ENCODE assay signal across 8 mouse cellular contexts in genomic region chr12:25475180-25475758, GRCm38 (mm10).
A peak's percentile ranks its signal among the peaks of the same experiment; 100 is the strongest.
DNase-seq lines count a peak whose midpoint lies in the region; ATAC-seq and TF ChIP-seq lines count a peak whose summit lies in the region.

No protein-coding gene starts in this region.

- H3K27ac ChIP-seq in forebrain, embryonic 14.5 days (ENCODE audit: low read depth, low read length): peak overlapping the region; percentile 49
- no peak overlapping the region for H3K27ac ChIP-seq in kidney, postnatal 0 days
- H3K27ac ChIP-seq in neural tube, embryonic 15.5 days (replicated peaks): peak overlapping the region; percentile 71

- H3K9me3 ChIP-seq in forebrain, embryonic 14.5 days (replicated peaks; ENCODE audit: control insufficient read depth, low read length): no peaks in the 10 kb centered on the region
- no peaks in the 10 kb centered on the region for H3K9me3 ChIP-seq in kidney, postnatal 0 days (replicated peaks; ENCODE audit: low read length)
- no peaks in the 10 kb centered on the region for H3K9me3 ChIP-seq in neural tube, embryonic 15.5 days (replicated peaks)

- peak overlapping the region; percentile 25; the same call in 1 of the 2 replicates for H3K9ac ChIP-seq in forebrain, embryonic 14.5 days (ENCODE audit: low read length)
- H3K9ac ChIP-seq in kidney, postnatal 0 days (ENCODE audit: low read depth, low read length): no peak overlapping the region
- no peak overlapping the region for H3K9ac ChIP-seq in neural tube, embryonic 15.5 days (replicated peaks)

- no peak for TF ChIP-seq CTCF in kidney, postnatal 0 days (IDR thresholded peaks at IDR 0.05; ENCODE audit: low read depth)

- peaks cover 19% of the 10 kb centered on the region for H3K4me1 ChIP-seq in forebrain, embryonic 14.5 days (ENCODE audit: control insufficient read depth, insufficient read depth, low read length)
- peaks cover 11% of the 10 kb centered on the region; the same call in 1 of the 2 replicates for H3K4me1 ChIP-seq in kidney, postnatal 0 days (replicated peaks; ENCODE audit: insufficient read depth, low read length)
- peaks cover 13% of the 10 kb centered on the region for H3K4me1 ChIP-seq in neural tube, embryonic 15.5 days

- peak; percentile 97 for ATAC-seq in forebrain, embryonic 14.5 days
- ATAC-seq in kidney, postnatal 0 days (replicated peaks; ENCODE audit: low FRiP score, low read depth): peak; percentile 46
- ATAC-seq in neural tube, embryonic 15.5 days (ENCODE audit: low FRiP score): peak; percentile 65

- no peaks in the 10 kb centered on the region for H3K36me3 ChIP-seq in forebrain, embryonic 14.5 days (ENCODE audit: control insufficient read depth, insufficient read depth, low read length)
- no peaks in the 10 kb centered on the region for H3K36me3 ChIP-seq in kidney, postnatal 0 days (ENCODE audit: insufficient read depth, low read length)
- no peaks in the 10 kb centered on the region for H3K36me3 ChIP-seq in neural tube, embryonic 15.5 days

- peak; percentile 75 for DNase-seq in embryo, embryonic 10 days (ENCODE audit: low spot score)
- DNase-seq in forebrain, embryonic 14.5 days (ENCODE audit: low spot score): peak; percentile 82
- DNase-seq in kidney, postnatal 0 days (ENCODE audit: low spot score): no peak
- DNase-seq in urinary bladder, postnatal 4 days (ENCODE audit: low spot score in 2 of 2): no peak
- DNase-seq in natural killer cell, adult 2 months (ENCODE audit: low spot score in 2 of 2): no peak
- DNase-seq in frontal cortex, postnatal 36 days (ENCODE audit: low spot score in 2 of 2): no peak
- no peak for DNase-seq in lung, postnatal 10 days

- H3K4me3 ChIP-seq in forebrain, embryonic 14.5 days (ENCODE audit: low read depth, low read length): no peak overlapping the region
- no peak overlapping the region for H3K4me3 ChIP-seq in kidney, postnatal 0 days (replicated peaks; ENCODE audit: low read depth, low read length)
- H3K4me3 ChIP-seq in neural tube, embryonic 15.5 days (replicated peaks): no peak overlapping the region

- WGBS in forebrain, embryonic 14.5 days: 0% methylated on average over 10 of the region's 10 CpGs
- WGBS in kidney, postnatal 0 days: 16% methylated on average over 10 of the region's 10 CpGs
- WGBS in neural tube, embryonic 15.5 days: 3% methylated on average over 10 of the region's 10 CpGs

- no peaks in the 10 kb centered on the region for H3K27me3 ChIP-seq in forebrain, embryonic 14.5 days (replicated peaks; ENCODE audit: control insufficient read depth, insufficient read depth, low read length)
- H3K27me3 ChIP-seq in kidney, postnatal 0 days (ENCODE audit: insufficient read depth, low read length): no peaks in the 10 kb centered on the region
- no peaks in the 10 kb centered on the region for H3K27me3 ChIP-seq in neural tube, embryonic 15.5 days (replicated peaks)

- H3K4me2 ChIP-seq in forebrain, embryonic 14.5 days (ENCODE audit: low read length): peak overlapping the region; percentile 20; the same call in 1 of the 2 replicates
- H3K4me2 ChIP-seq in kidney, postnatal 0 days (ENCODE audit: low read length): peak overlapping the region; percentile 19; the same call in 1 of the 2 replicates
- H3K4me2 ChIP-seq in neural tube, embryonic 15.5 days: peak overlapping the region; percentile 19; the same call in 1 of the 2 replicates

Comparison
In these comparisons a context has a peak if more than half of its experiments do, and no peak if none do; other contexts are left out.
1. DNase-seq: peak in embryo, embryonic 10 days (single experiment) and forebrain, embryonic 14.5 days (single experiment); none in kidney, postnatal 0 days (single experiment), urinary bladder, postnatal 4 days (0 of 2), natural killer cell, adult 2 months (0 of 2), frontal cortex, postnatal 36 days (0 of 2) and lung, postnatal 10 days (single experiment).
2. ATAC-seq: peak in every context shown above with its lines; median percentile 97 in forebrain, embryonic 14.5 days; 65 in neural tube, embryonic 15.5 days; 46 in kidney, postnatal 0 days.
3. Peak in every context shown above with its lines, with median percentiles within 50 percentile points of each other: H3K4me2 ChIP-seq.